In the genomic region with DNA sequence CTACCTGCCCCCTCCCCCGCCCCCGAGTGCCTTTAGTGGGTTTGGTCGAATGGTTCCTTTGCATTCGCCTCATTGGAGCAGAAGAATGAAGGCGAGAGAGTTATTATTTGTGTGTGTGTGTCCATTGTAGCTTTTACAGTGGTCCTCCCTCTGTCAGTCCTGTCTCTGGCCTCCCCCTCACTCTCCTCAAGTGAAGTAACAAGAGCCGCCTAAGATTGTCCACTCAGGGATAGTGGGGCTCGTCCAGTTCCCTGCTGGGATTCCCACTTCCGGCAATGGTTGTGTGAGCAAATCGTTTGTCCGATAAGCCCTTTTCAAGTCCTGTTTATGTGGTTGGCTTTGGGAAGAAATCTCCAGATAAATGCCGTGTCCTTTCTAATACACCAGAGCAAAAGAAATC, we compare ENCODE assay signal across 16 mouse cellular contexts.
A peak's percentile ranks its signal among the peaks of the same experiment; 100 is the strongest.
DNase-seq lines count a peak whose midpoint lies in the region; ATAC-seq and TF ChIP-seq lines count a peak whose summit lies in the region.
"Had no signal": no experiment of that assay in that cellular context is flagged by ENCODE, and none has a peak within 500 bp of the region (broad histone marks: within the 10 kb centered on the region; RNA-seq: fewer than 3 reads in every experiment).

No protein-coding gene starts in this region.

- peaks cover 93% of the 10 kb centered on the region for H3K4me1 ChIP-seq in forebrain, embryonic 12.5 days
- peaks cover 47% of the 10 kb centered on the region for H3K4me1 ChIP-seq in forebrain, embryonic 11.5 days (replicated peaks; ENCODE audit: control insufficient read depth, insufficient read depth, low read length)
- peaks cover 95% of the 10 kb centered on the region for H3K4me1 ChIP-seq in kidney, embryonic 15.5 days
- H3K4me1 ChIP-seq in midbrain, embryonic 13.5 days (replicated peaks), result peaks cover 96% of the 10 kb centered on the region
- H3K4me1 ChIP-seq in midbrain, postnatal 0 days (ENCODE audit: insufficient read depth, low read length), result peaks cover 27% of the 10 kb centered on the region; the same call in 1 of the 2 replicates
- H3K4me1 ChIP-seq in midbrain, embryonic 15.5 days, result peaks cover 92% of the 10 kb centered on the region

- no peak overlapping the region for H3K9ac ChIP-seq in forebrain, embryonic 12.5 days
- no peak overlapping the region for H3K9ac ChIP-seq in forebrain, embryonic 11.5 days (ENCODE audit: low read length)
- no peak overlapping the region for H3K9ac ChIP-seq in kidney, embryonic 15.5 days
- H3K9ac ChIP-seq in midbrain, embryonic 13.5 days (replicated peaks), result no peak overlapping the region
- H3K9ac ChIP-seq in midbrain, postnatal 0 days (replicated peaks; ENCODE audit: low read length, poor library complexity, severe bottlenecking), result no peak overlapping the region
- no peak overlapping the region for H3K9ac ChIP-seq in midbrain, embryonic 15.5 days
- H3K9ac ChIP-seq: liver, embryonic 15.5 days had no signal

- TF ChIP-seq CTCF in midbrain, postnatal 0 days (IDR thresholded peaks at IDR 0.05), result no peak

- no peak overlapping the region for H3K4me3 ChIP-seq in forebrain, embryonic 12.5 days (replicated peaks)
- H3K4me3 ChIP-seq in forebrain, embryonic 11.5 days (ENCODE audit: low read depth, low read length), result no peak overlapping the region
- no peak overlapping the region for H3K4me3 ChIP-seq in kidney, embryonic 15.5 days (replicated peaks)
- no peak overlapping the region for H3K4me3 ChIP-seq in midbrain, embryonic 13.5 days (replicated peaks)
- H3K4me3 ChIP-seq in midbrain, postnatal 0 days (ENCODE audit: low read depth, low read length), result no peak overlapping the region
- no peak overlapping the region for H3K4me3 ChIP-seq in midbrain, embryonic 15.5 days
- H3K4me3 ChIP-seq: liver, embryonic 15.5 days had no signal

- H3K27ac ChIP-seq in forebrain, embryonic 12.5 days, result no peak overlapping the region
- H3K27ac ChIP-seq in forebrain, embryonic 11.5 days (ENCODE audit: low read depth, low read length), result no peak overlapping the region
- H3K27ac ChIP-seq in kidney, embryonic 15.5 days, result peak overlapping the region; percentile 71
- H3K27ac ChIP-seq in midbrain, embryonic 13.5 days, result no peak overlapping the region
- H3K27ac ChIP-seq in midbrain, postnatal 0 days (ENCODE audit: low read depth, low read length), result no peak overlapping the region
- no peak overlapping the region for H3K27ac ChIP-seq in midbrain, embryonic 15.5 days
- H3K27ac ChIP-seq: liver, embryonic 15.5 days had no signal

- H3K27me3 ChIP-seq in forebrain, embryonic 12.5 days, result peaks cover 22% of the 10 kb centered on the region; the same call in 1 of the 2 replicates
- no peaks in the 10 kb centered on the region for H3K27me3 ChIP-seq in forebrain, embryonic 11.5 days (ENCODE audit: control insufficient read depth, insufficient read depth, low read length)
- H3K27me3 ChIP-seq in kidney, embryonic 15.5 days, result no peaks in the 10 kb centered on the region
- no peaks in the 10 kb centered on the region for H3K27me3 ChIP-seq in midbrain, embryonic 13.5 days
- H3K27me3 ChIP-seq in midbrain, postnatal 0 days (ENCODE audit: insufficient read depth, low read length), result no peaks in the 10 kb centered on the region
- H3K27me3 ChIP-seq in midbrain, embryonic 15.5 days (replicated peaks), result no peaks in the 10 kb centered on the region
- H3K27me3 ChIP-seq: CH12.LX; liver, embryonic 15.5 days had no signal

- WGBS in forebrain, embryonic 12.5 days, result 7% methylated on average over 11 of the region's 11 CpGs
- 16% methylated on average over 11 of the region's 11 CpGs for WGBS in forebrain, embryonic 11.5 days
- WGBS in kidney, embryonic 15.5 days, result 20% methylated on average over 11 of the region's 11 CpGs
- 14% methylated on average over 11 of the region's 11 CpGs for WGBS in midbrain, embryonic 13.5 days
- 19% methylated on average over 11 of the region's 11 CpGs for WGBS in midbrain, postnatal 0 days
- 12% methylated on average over 11 of the region's 11 CpGs for WGBS in midbrain, embryonic 15.5 days

- no peak for ATAC-seq in forebrain, embryonic 12.5 days (ENCODE audit: low FRiP score)
- no peak for ATAC-seq in forebrain, embryonic 11.5 days (replicated peaks; ENCODE audit: low FRiP score)
- ATAC-seq in kidney, embryonic 15.5 days (replicated peaks; ENCODE audit: low FRiP score), result 0 out of 2 replicates have a peak, but pooled peaks have one; percentile 21
- no peak for ATAC-seq in midbrain, embryonic 13.5 days
- no peak for ATAC-seq in midbrain, postnatal 0 days (ENCODE audit: low FRiP score)
- ATAC-seq in midbrain, embryonic 15.5 days (replicated peaks), result no peak

- no peaks in the 10 kb centered on the region for H3K9me3 ChIP-seq in forebrain, embryonic 12.5 days
- no peaks in the 10 kb centered on the region for H3K9me3 ChIP-seq in forebrain, embryonic 11.5 days (ENCODE audit: control insufficient read depth, low read length)
- H3K9me3 ChIP-seq in kidney, embryonic 15.5 days (replicated peaks), result no peaks in the 10 kb centered on the region
- no peaks in the 10 kb centered on the region for H3K9me3 ChIP-seq in midbrain, embryonic 13.5 days
- no peaks in the 10 kb centered on the region for H3K9me3 ChIP-seq in midbrain, postnatal 0 days (ENCODE audit: low read length)
- no peaks in the 10 kb centered on the region for H3K9me3 ChIP-seq in midbrain, embryonic 15.5 days
- H3K9me3 ChIP-seq: liver, embryonic 15.5 days had no signal

- DNase-seq in forebrain, embryonic 11.5 days (ENCODE audit: low spot score), result no peak
- DNase-seq in kidney, postnatal 25 days, result no peak
- DNase-seq in midbrain, postnatal 0 days (ENCODE audit: low spot score), result no peak
- DNase-seq: cerebellum, postnatal 14 days; gastrocnemius, postnatal 14 days; heart, postnatal 10 days; kidney, postnatal 36 days; layer of hippocampus, adult 9-11 months; lung, postnatal 36 days; thymus, postnatal 36 days had no signal

- H3K4me2 ChIP-seq in forebrain, embryonic 12.5 days, result 0 out of 2 replicates have a peak overlapping the region, but pooled peaks have one; percentile 8
- no peak overlapping the region for H3K4me2 ChIP-seq in forebrain, embryonic 11.5 days (ENCODE audit: low read depth, low read length, severe bottlenecking)
- H3K4me2 ChIP-seq in kidney, embryonic 15.5 days, result peak overlapping the region; percentile 20; the same call in 1 of the 2 replicates
- peak overlapping the region; percentile 17; the same call in 1 of the 2 replicates for H3K4me2 ChIP-seq in midbrain, embryonic 13.5 days (replicated peaks)
- H3K4me2 ChIP-seq in midbrain, postnatal 0 days (ENCODE audit: low read depth, low read length, poor library complexity, severe bottlenecking), result no peak overlapping the region
- H3K4me2 ChIP-seq in midbrain, embryonic 15.5 days, result peak overlapping the region; percentile 16; the same call in 1 of the 2 replicates
- H3K4me2 ChIP-seq: liver, embryonic 15.5 days had no signal

- H3K36me3 ChIP-seq in forebrain, embryonic 12.5 days (replicated peaks), result no peaks in the 10 kb centered on the region
- H3K36me3 ChIP-seq in forebrain, embryonic 11.5 days (ENCODE audit: control insufficient read depth, insufficient read depth, low read length), result no peaks in the 10 kb centered on the region
- H3K36me3 ChIP-seq in kidney, embryonic 15.5 days, result no peaks in the 10 kb centered on the region
- H3K36me3 ChIP-seq in midbrain, embryonic 13.5 days, result no peaks in the 10 kb centered on the region
- H3K36me3 ChIP-seq in midbrain, postnatal 0 days (ENCODE audit: insufficient read depth, low read length), result no peaks in the 10 kb centered on the region
- no peaks in the 10 kb centered on the region for H3K36me3 ChIP-seq in midbrain, embryonic 15.5 days (replicated peaks)
- H3K36me3 ChIP-seq: liver, embryonic 15.5 days had no signal

Comparison
In these comparisons a context has a peak if more than half of its experiments do, and no peak if none do; other contexts are left out.
1. H3K4me2 ChIP-seq: peak in forebrain, embryonic 12.5 days (single experiment), kidney, embryonic 15.5 days (single experiment), midbrain, embryonic 13.5 days (single experiment) and midbrain, embryonic 15.5 days (single experiment); none in forebrain, embryonic 11.5 days (single experiment) and midbrain, postnatal 0 days (single experiment).